Mouse (Mus musculus) kidney, adult 8-10 months (tissue): ENCODE measurements around the gene Nhsl2.
"Not testable (repeated sequence)": the region's sequence is repeated elsewhere in the genome, so short reads cannot be mapped to it uniquely, and the experiment has no call there.

Experiments
- DNase-seq, 2 experiments: peaks; one replicate each; pipeline ENCODE4 v3.0.0; 2022

Nhsl2 gene

GRCm38 (mm10) chrX:101849281-101849821 lies at the start of gene Nhsl2:
Gene Nhsl2, plus strand, starts transcription at chrX:101849385.
- DNase-seq: peak; percentile 50 to 60

GRCm38 (mm10) chrX:101805512-101805911 lies 43.7 kb upstream of the Nhsl2 start:
- DNase-seq: peak in 1 of 2 experiments; percentile 10

- DNase-seq: no peak
These were observed 37.4 kb upstream of the Nhsl2 start for GRCm38 (mm10) chrX:101811750-101812149.

DNA sequence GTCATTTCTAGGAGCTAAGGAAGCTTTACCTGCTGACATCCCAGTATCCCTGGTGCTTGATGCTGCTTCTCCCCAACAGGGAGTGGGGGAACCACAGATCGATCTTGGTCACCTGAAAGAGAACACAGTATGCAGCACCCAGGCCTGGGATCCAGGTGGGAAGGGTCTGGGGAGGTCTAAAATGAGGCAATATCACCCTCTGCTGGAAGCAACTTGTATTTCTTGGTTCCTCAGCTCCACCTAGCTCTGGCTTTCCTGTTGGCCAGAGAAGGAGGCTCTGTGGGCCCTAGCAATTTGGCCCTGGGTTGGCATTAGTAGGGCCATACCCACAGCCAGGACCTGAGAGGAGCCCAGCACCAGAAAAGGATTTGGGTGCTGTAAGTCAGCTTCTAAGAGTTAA lies 30.0 kb upstream of the Nhsl2 start:
- DNase-seq: peak in 1 of 2 experiments; percentile 7

GRCm38 (mm10) chrX:101819980-101820379 lies 29.2 kb upstream of the Nhsl2 start:
- DNase-seq: not testable (repeated sequence)

GRCm38 (mm10) chrX:101847191-101847795 lies 1.9 kb upstream of the Nhsl2 start:
- DNase-seq: peak; percentile 39 to 64

DNA sequence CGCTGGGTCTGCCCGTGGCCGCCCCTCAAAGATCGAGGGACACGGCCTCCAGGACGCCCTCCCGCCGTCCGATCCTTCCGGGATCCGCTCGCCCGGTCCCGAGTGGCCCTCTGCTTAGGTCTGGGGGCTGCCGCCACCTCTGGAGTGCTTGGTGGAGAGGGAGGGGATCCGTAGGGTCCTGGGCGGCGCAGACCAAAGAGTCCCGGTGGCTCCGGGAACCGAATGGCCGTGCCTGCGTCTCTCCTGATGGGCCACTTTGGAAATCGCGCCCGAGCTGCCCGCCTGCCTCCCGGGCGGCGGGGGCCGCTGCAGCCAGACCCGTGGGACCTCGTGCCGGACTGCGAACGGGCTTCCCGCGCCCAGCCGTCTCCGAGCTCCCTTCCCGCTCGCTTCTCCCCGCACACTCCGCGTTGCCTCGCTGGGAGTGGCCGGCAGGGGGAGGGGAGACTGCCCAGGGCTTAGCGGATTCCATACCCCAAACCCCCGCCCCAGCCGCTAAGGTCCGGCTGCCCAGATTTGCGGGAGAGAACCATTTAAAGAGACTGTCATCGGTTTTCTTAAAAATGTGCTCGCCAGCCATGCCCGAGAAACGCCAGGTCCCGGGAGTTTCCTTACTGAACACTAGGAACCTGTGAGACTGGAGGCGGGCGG lies 841 bp downstream of the Nhsl2 start:
- DNase-seq: peak in 1 of 2 experiments; percentile 11

- DNase-seq: no peak
These were observed 2.6 kb downstream of the Nhsl2 start for GRCm38 (mm10) chrX:101851566-101852354.

DNA sequence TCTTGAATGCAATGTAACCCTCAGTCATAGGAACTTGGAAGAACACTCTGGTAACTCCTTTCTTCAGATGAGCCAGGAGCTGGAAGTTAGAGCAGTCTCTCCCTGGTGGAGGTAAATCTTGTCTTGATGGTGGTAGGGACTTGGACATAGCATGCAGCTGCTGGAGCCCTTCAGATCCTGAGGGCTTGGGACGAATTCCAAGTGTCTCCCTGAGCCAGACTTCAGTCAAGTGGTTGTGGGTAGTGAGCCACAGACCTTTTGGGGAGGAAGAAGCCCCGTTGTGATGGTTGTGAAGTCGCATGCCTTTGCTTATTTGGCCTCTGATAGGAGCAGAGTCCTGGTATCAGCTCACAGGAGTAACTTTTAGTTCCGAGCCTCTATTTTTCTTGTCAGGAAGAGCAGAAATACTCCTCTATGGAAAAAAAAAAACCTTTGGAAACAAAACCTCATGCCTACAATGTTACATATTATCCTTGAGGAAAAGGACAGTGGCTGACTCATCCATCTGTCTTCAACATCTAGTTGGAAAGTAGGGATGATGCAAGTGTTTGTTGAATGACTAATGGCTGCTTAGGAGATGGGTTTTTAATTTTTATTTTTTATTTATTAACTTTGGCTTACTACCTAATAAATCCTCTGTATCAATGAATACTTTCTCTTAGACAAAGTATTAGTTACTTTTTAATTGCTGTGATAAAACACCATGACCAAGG lies 14.6 kb downstream of the Nhsl2 start:
- DNase-seq: no peak

GRCm38 (mm10) chrX:101864788-101865187 lies 15.6 kb downstream of the Nhsl2 start:
- no peak for DNase-seq

DNA sequence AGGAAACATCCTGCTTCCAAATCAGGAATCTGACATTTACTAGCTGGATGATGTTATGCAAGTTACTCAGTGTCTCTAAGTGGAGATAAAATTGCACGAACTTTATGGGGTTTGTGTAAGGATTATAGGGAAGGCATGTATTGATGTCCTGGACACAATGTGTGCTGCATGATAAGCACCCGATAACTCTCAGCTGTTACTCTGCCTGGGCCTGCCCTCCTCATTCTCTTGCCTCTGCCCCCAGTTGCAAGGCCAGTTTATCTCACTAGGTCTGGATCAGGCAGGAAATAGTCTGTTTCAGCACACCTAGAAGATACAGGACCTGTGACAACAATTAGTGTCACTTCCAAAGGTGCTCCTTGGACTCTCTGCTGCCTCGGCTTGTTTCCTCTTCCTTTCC lies 25.0 kb downstream of the Nhsl2 start:
- DNase-seq: no peak

DNA sequence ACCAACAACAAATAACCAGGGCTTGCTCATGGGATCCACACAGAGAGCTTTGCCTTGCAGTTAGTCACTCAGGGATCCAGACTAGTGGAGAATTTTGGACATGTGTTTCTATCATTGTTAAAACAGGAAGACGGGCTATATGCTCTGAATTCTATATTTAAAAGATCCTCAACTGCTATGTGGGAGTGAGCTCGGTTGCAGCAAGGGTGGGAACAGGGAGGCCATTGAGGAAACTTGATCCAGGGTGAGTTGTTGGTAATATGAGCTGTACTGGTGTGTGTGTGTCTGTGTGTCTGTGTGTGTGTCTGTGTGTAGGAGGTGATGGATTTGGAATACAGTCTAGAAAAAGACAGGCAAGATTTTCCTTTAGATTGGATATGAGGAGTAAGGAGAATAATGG lies 25.7 kb downstream of the Nhsl2 start:
- no peak for DNase-seq

- DNase-seq: no peak
These were observed 27.0 kb downstream of the Nhsl2 start for GRCm38 (mm10) chrX:101876136-101876535.

- DNase-seq: no peak
These were observed 28.7 kb downstream of the Nhsl2 start for GRCm38 (mm10) chrX:101877840-101878239.

DNA sequence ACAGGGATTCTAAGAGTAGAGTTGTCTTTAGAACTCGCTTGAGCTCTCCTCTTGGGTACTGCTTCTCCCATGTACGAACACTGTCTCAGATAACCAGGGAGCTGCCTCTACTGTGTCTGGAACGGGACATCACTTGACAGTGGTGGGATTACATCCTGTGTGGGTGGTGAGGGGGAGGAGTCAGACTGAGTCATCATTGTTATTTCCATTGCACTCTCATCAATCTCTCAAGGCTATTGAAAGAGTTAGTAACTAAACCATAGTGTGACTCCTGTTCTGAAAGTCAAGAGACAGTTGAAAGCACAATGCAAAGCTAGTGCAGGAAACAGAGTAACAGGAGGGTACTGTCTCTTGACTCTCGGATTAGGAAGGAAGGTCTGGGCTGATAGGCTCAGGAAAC lies 29.4 kb downstream of the Nhsl2 start:
- DNase-seq: no peak

- DNase-seq: no peak
These were observed 33.1 kb downstream of the Nhsl2 start for GRCm38 (mm10) chrX:101882141-101882751.

DNA sequence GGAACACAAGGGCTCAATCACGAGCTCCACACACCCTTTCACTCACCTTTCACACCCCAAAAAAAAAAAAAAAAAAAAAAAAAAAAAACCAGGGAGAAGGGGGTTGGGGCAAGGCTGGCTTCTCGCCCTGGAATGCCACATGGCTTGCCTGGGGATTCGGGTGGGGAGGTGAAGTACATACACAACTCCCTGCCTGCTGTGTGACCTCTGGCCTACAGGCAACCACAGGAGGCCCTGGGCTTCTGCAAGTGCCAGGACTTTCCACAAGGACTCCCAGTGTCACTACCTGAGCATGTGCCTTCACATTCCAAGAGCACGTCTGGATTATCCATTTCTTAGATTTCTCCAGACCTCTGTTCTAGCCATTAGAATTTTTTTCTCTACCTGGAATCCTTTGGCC lies 40.2 kb downstream of the Nhsl2 start:
- DNase-seq: peak; percentile 44 to 71

GRCm38 (mm10) chrX:101889813-101890469 lies 40.8 kb downstream of the Nhsl2 start:
- peak; percentile 74 to 77 for DNase-seq

- DNase-seq: no peak
These were observed 44.6 kb downstream of the Nhsl2 start for GRCm38 (mm10) chrX:101893796-101894195.

DNA sequence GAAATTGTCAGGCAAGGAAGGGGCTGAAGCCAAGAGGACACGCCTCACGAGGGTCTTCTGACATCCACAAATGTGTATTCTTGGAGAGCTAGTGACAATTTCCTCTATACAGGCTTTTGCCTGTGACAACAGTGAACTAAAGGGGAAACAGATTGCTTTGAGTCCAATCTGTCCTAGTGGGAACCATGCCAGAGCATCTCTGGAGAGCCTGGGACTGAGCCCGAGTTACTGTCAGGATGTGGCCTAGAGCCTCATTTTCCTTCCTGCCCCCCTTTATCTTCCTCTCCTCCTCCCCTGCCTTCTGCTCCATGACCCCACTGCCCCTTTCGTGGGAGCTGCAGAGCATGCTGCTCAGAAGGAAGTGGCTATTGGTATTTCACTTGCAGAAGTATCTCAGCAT lies 49.2 kb downstream of the Nhsl2 start:
- no peak for DNase-seq

DNA sequence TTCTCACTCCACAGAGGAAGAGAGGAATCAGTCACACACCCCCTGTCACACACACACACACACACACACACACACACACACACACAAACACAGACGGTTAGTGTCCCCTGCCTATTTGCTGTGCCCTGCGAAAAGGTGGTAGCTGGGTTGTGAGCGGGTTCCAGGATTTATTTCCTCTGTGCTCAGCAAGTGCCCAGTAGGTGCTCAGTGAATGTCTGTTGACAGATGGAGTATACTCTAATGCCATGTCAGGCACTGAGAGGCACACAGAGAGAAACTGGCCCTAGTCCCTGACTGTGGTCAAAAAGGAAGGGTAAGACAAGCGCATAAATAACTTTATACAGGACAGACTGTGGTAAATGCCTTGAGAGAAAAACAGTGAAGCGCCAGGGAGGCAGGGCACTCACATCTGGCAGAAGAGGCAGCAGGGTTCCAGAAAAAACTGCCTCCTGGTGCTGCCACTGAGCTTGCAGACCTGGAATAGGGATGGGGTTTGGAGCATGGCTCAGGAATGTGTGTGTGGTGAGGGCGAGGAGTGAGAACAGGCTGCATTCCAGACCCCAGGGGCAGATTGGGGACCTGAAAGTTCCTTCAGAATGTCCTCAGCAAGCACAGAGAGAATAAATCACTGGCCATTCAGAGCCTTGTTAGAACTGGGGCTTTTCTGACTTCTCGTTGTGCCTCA lies 52.8 kb downstream of the Nhsl2 start:
- DNase-seq: no peak
